10 mouse cellular contexts compared by ENCODE assay signal in the genomic region with DNA sequence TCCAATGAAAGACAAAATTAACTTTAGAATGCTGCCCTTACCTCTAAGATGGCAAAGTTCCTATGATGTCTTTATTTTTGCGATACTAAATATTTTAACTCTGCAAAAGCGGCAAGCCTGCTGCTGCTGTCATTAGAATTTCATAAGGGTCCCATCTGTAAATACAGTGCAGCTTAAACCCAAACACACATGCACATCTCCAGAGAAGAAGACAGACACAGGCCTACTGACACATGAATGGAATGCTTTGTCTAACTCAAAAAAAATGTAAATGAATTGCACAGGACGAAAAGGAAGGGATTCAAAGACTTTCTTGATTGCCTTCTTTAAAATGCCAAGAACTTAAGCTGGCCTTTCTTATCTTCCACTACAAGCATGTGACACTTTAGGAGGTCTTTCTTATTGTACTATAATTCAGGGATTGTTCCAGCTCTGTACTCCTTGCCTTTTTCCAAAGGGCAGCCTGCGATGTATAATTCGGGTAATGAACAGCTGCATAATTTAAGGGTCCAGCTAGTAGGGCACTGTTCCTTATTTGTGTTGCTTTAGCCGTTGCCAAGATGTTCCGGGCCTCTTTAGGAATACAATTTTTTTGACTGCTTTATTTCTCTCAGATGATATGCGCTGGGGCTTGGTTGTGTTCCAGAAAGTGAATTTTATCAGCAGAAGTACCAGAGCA.
DNase-seq lines count a peak whose midpoint lies in the region; ATAC-seq and TF ChIP-seq lines count a peak whose summit lies in the region.
"Had no signal": no experiment of that assay in that cellular context is flagged by ENCODE, and none has a peak within 500 bp of the region (broad histone marks: within the 10 kb centered on the region; RNA-seq: fewer than 3 reads in every experiment).

No protein-coding gene starts in this region.

- no peak overlapping the region for H3K4me2 ChIP-seq in kidney, postnatal 0 days (ENCODE audit: low read length)
- 0 out of 2 replicates have a peak overlapping the region, but pooled peaks have one; percentile 7 for H3K4me2 ChIP-seq in embryonic facial prominence, embryonic 13.5 days
- H3K4me2 ChIP-seq in forebrain, postnatal 0 days (ENCODE audit: low read depth), result no peak overlapping the region
- 0 out of 2 replicates have a peak overlapping the region, but pooled peaks have one; percentile 6 for H3K4me2 ChIP-seq in midbrain, embryonic 14.5 days (ENCODE audit: low read length)

- intact Hi-C loops in heart, postnatal 14 days (cut with DNase I), result no loop called here

- no peaks in the 10 kb centered on the region for H3K27me3 ChIP-seq in kidney, postnatal 0 days (ENCODE audit: insufficient read depth, low read length)
- no peaks in the 10 kb centered on the region for H3K27me3 ChIP-seq in embryonic facial prominence, embryonic 13.5 days
- no peaks in the 10 kb centered on the region for H3K27me3 ChIP-seq in forebrain, postnatal 0 days (ENCODE audit: insufficient read depth, low read length)
- no peaks in the 10 kb centered on the region for H3K27me3 ChIP-seq in midbrain, embryonic 14.5 days (ENCODE audit: control insufficient read depth, insufficient read depth, low read length)

- WGBS in kidney, postnatal 0 days, result 66% methylated on average over 8 of the region's 8 CpGs
- 42% methylated on average over 8 of the region's 8 CpGs for WGBS in embryonic facial prominence, embryonic 13.5 days
- WGBS in forebrain, postnatal 0 days, result 10% methylated on average over 8 of the region's 8 CpGs
- 10% methylated on average over 8 of the region's 8 CpGs for WGBS in midbrain, embryonic 14.5 days

- no peak overlapping the region for H3K9ac ChIP-seq in kidney, postnatal 0 days (ENCODE audit: low read depth, low read length)
- no peak overlapping the region for H3K9ac ChIP-seq in embryonic facial prominence, embryonic 13.5 days
- no peak overlapping the region for H3K9ac ChIP-seq in forebrain, postnatal 0 days
- no peak overlapping the region for H3K9ac ChIP-seq in midbrain, embryonic 14.5 days (replicated peaks; ENCODE audit: low read length)

- no peaks in the 10 kb centered on the region for H3K36me3 ChIP-seq in kidney, postnatal 0 days (ENCODE audit: insufficient read depth, low read length)
- no peaks in the 10 kb centered on the region for H3K36me3 ChIP-seq in embryonic facial prominence, embryonic 13.5 days
- no peaks in the 10 kb centered on the region for H3K36me3 ChIP-seq in forebrain, postnatal 0 days (ENCODE audit: insufficient read depth)
- H3K36me3 ChIP-seq in midbrain, embryonic 14.5 days (ENCODE audit: control insufficient read depth, insufficient read depth, low read length), result no peaks in the 10 kb centered on the region

- ATAC-seq in kidney, postnatal 0 days (replicated peaks; ENCODE audit: low FRiP score, low read depth), result no peak
- no peak for ATAC-seq in embryonic facial prominence, embryonic 13.5 days (ENCODE audit: insufficient number of reproducible peaks, insufficient read depth, low FRiP score, low TSS enrichment, low read depth)
- peak; percentile 66 for ATAC-seq in forebrain, postnatal 0 days
- peak; percentile 83 for ATAC-seq in midbrain, embryonic 14.5 days (ENCODE audit: low FRiP score, low TSS enrichment)

- DNase-seq in kidney, postnatal 0 days (ENCODE audit: low spot score), result peak; percentile 27
- DNase-seq in kidney, adult 8-10 months, result no peak
- DNase-seq in forebrain, postnatal 0 days, result no peak
- no peak for DNase-seq in midbrain, embryonic 14.5 days
- DNase-seq in frontal cortex, postnatal 25 days (ENCODE audit: low spot score in 2 of 2), result no peak
- DNase-seq in cerebellum, adult 11-12 months, result no peak
- DNase-seq in heart, postnatal 14 days, result no peak
- DNase-seq: adrenal gland, postnatal 25 days; heart, adult 18-20 months had no signal

- no peak overlapping the region for H3K4me3 ChIP-seq in kidney, postnatal 0 days (replicated peaks; ENCODE audit: low read depth, low read length)
- no peak overlapping the region for H3K4me3 ChIP-seq in embryonic facial prominence, embryonic 13.5 days
- no peak overlapping the region for H3K4me3 ChIP-seq in forebrain, postnatal 0 days (ENCODE audit: low read depth, low read length)
- H3K4me3 ChIP-seq in midbrain, embryonic 14.5 days (replicated peaks; ENCODE audit: low read depth, low read length), result no peak overlapping the region

- no peaks in the 10 kb centered on the region for H3K9me3 ChIP-seq in kidney, postnatal 0 days (replicated peaks; ENCODE audit: low read length)
- H3K9me3 ChIP-seq in embryonic facial prominence, embryonic 13.5 days, result no peaks in the 10 kb centered on the region
- H3K9me3 ChIP-seq in forebrain, postnatal 0 days (ENCODE audit: low read length), result no peaks in the 10 kb centered on the region
- no peaks in the 10 kb centered on the region; the same call in 1 of the 2 replicates for H3K9me3 ChIP-seq in midbrain, embryonic 14.5 days (ENCODE audit: control insufficient read depth, low read length)

- no peaks in the 10 kb centered on the region for H3K4me1 ChIP-seq in kidney, postnatal 0 days (replicated peaks; ENCODE audit: insufficient read depth, low read length)
- H3K4me1 ChIP-seq in embryonic facial prominence, embryonic 13.5 days, result peaks cover 15% of the 10 kb centered on the region
- no peaks in the 10 kb centered on the region for H3K4me1 ChIP-seq in forebrain, postnatal 0 days (ENCODE audit: insufficient read depth)
- peaks cover 15% of the 10 kb centered on the region for H3K4me1 ChIP-seq in midbrain, embryonic 14.5 days (ENCODE audit: control insufficient read depth, insufficient read depth, low read length)

- H3K27ac ChIP-seq in kidney, postnatal 0 days, result no peak overlapping the region
- H3K27ac ChIP-seq in embryonic facial prominence, embryonic 13.5 days, result no peak overlapping the region
- no peak overlapping the region for H3K27ac ChIP-seq in forebrain, postnatal 0 days (ENCODE audit: low read depth, low read length)
- H3K27ac ChIP-seq in midbrain, embryonic 14.5 days (replicated peaks; ENCODE audit: low read depth, low read length), result peak overlapping the region; percentile 23

- TF ChIP-seq CTCF in kidney, postnatal 0 days (IDR thresholded peaks at IDR 0.05; ENCODE audit: low read depth), result no peak
- TF ChIP-seq CTCF in forebrain, postnatal 0 days (IDR thresholded peaks at IDR 0.05; ENCODE audit: low read depth), result no peak

Comparison
In these comparisons a context has a peak if more than half of its experiments do, and no peak if none do; other contexts are left out.
1. ATAC-seq: peak in forebrain, postnatal 0 days (single experiment) and midbrain, embryonic 14.5 days (single experiment); none in kidney, postnatal 0 days (single experiment) and embryonic facial prominence, embryonic 13.5 days (single experiment).
2. H3K4me2 ChIP-seq: peak in embryonic facial prominence, embryonic 13.5 days (single experiment) and midbrain, embryonic 14.5 days (single experiment); none in kidney, postnatal 0 days (single experiment) and forebrain, postnatal 0 days (single experiment).